Mouse (Mus musculus) heart, adult 2 months (tissue): ENCODE data around the gene Art3. TPM values are rescaled to one million over a fixed set of nuclear protein-coding genes. Genes with fewer than 3 reads are reported as not detected.
A peak's percentile ranks its signal among the peaks of the same experiment; 100 is the strongest.

ENCODE experiments used
- DNase-seq, 2 experiments: peaks; one replicate each; pipeline ENCODE4 v3.0.0; 2021
- H3K27ac ChIP-seq: fragments of 200-600 bp; 2 replicates; pipeline ENCODE4 v1.8.1; 2022
- H3K27me3 ChIP-seq: fragments of 200-500 bp; 2 replicates; pipeline ENCODE4 v1.6.1; 2012; ENCODE audit warnings: mild to moderate bottlenecking, low read length, inconsistent platforms, mixed read lengths; ENCODE audit not compliant: control insufficient read depth, insufficient read depth
- H3K36me3 ChIP-seq: fragments of 200-500 bp; 2 replicates; pipeline ENCODE4 v1.6.1; 2012; ENCODE audit warnings: low read length, inconsistent platforms; ENCODE audit not compliant: control insufficient read depth, insufficient read depth
- H3K4me1 ChIP-seq: fragments of 200-500 bp; 2 replicates; pipeline ENCODE4 v1.6.1; 2011; ENCODE audit warnings: low read length; ENCODE audit not compliant: control insufficient read depth, insufficient read depth
- H3K4me3 ChIP-seq: fragments of 200-600 bp; 2 replicates; pipeline ENCODE4 v1.8.1; 2022
- H3K79me2 ChIP-seq: fragments of 200-500 bp; replicated peaks from 2 replicates; pipeline ENCODE4 v1.6.1; 2012; ENCODE audit warnings: mild to moderate bottlenecking, inconsistent platforms, low read length, moderate library complexity, mixed read lengths; ENCODE audit not compliant: control insufficient read depth, insufficient read depth
- H3K9ac ChIP-seq: fragments of 200-500 bp; 2 replicates; pipeline ENCODE4 v1.6.1; 2012; ENCODE audit warnings: low read depth, mild to moderate bottlenecking, control low read depth, inconsistent platforms, low read length, mixed read lengths
- CTCF ChIP-seq: fragments of 200-600 bp; IDR thresholded peaks from 2 replicates; pipeline ENCODE4 v1.8.1; 2022; ENCODE audit warnings: antibody characterized with exemption, mild to moderate bottlenecking, moderate library complexity
- EP300 ChIP-seq: fragments of 200-500 bp; IDR thresholded peaks from 2 replicates; pipeline ENCODE4 v1.6.1; 2011; ENCODE audit warnings: low read depth, low read length, control low read depth; ENCODE audit not compliant: insufficient read depth
- POLR2A ChIP-seq: fragments of 200-500 bp; IDR thresholded peaks from 2 replicates; pipeline ENCODE4 v1.6.1; 2011; ENCODE audit warnings: mild to moderate bottlenecking, low read depth, low read length, control low read depth; ENCODE audit not compliant: insufficient read depth
- WGBS: fragments of 180-500 bp; shearing (Covaris S2); methylation state at CpG from one replicate; pipeline ENCODE4 v1.1.7; 2018; 5-methylcytosine and 5-hydroxymethylcytosine counted together
- intact Hi-C: fragments of 180-260 bp; cut with DNase I; formaldehyde crosslinking; loops from one replicate; pipeline ENCODE4 v1.15.1; 2025
- polyA plus RNA-seq: library from polyadenylated mRNA; depleted of rRNA; stranded (reverse); fragments of >200 nt; gene quantifications from 2 replicates; pipeline ENCODE4 v1.2.3, GENCODE M21; 2012
- total RNA-seq, 2 experiments: library from RNA; stranded (reverse); gene quantifications; 2 replicates each; pipeline ENCODE4 v1.2.3; 2021

Art3 gene
- total and polyA plus RNA-seq, 3 experiments, result 268 to 797 (median 622) TPM

- H3K79me2 ChIP-seq, result no peaks in the 10 kb centered on the region
- peaks cover 4% of the 10 kb centered on the region for H3K4me1 ChIP-seq
- H3K9ac ChIP-seq, result no peak overlapping the region
- WGBS, result 13% methylated on average over 4 of the region's 4 CpGs
- TF ChIP-seq POLR2A (no peak), EP300 (no peak), CTCF (no peak)
- DNase-seq, result no peak
- H3K36me3 ChIP-seq, result no peaks in the 10 kb centered on the region
- no peaks in the 10 kb centered on the region for H3K27me3 ChIP-seq
- intact Hi-C loops, result no loop called here
- H3K27ac ChIP-seq, result no peak overlapping the region
- H3K4me3 ChIP-seq, result no peak overlapping the region
Observed at GRCm38 (mm10) chr5:92363179-92363578, 31.6 kb downstream of the Art3 start.

DNA sequence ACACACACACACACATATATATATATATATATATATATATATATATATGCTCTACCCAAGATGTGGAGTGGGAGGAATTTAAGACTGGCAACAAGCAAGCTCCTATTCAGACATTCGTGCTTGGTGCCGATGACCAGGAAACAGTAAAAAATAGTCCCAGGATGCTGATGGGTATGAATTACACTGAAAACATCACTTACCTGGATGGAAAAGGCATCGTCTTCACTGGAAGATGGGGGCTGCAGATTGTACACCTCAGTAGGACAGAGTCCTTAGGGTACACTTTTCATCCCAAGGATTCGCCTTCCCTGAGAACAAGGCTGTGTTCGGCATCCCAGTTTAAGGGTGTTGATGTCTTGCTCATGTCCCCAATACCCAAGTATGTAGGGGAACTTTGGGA lies 32.4 kb downstream of the Art3 start:
- H3K4me3 ChIP-seq, result no peak overlapping the region
- peaks cover 4% of the 10 kb centered on the region for H3K4me1 ChIP-seq
- no peak for DNase-seq
- no peak overlapping the region for H3K9ac ChIP-seq
- no peaks in the 10 kb centered on the region for H3K79me2 ChIP-seq
- H3K36me3 ChIP-seq, result no peaks in the 10 kb centered on the region
- 89% methylated on average over 5 of the region's 5 CpGs for whole genome bisulfite sequencing
- no peaks in the 10 kb centered on the region for H3K27me3 ChIP-seq
- intact Hi-C loops, result no loop called here
- H3K27ac ChIP-seq, result no peak overlapping the region
- no peak for TF ChIP-seq CTCF
- TF ChIP-seq EP300, result no peak
- no peak for TF ChIP-seq POLR2A

- no peaks in the 10 kb centered on the region for H3K79me2 ChIP-seq
- H3K4me3 ChIP-seq, result no peak overlapping the region
- intact Hi-C loops, result no loop called here
- WGBS, result 85% methylated on average over 11 of the region's 11 CpGs
- TF ChIP-seq CTCF, result no peak
- TF ChIP-seq POLR2A, result no peak
- no peak for TF ChIP-seq EP300
- peaks cover 4% of the 10 kb centered on the region for H3K4me1 ChIP-seq
- DNase-seq, result no peak
- H3K9ac ChIP-seq, result no peak overlapping the region
- no peaks in the 10 kb centered on the region for H3K27me3 ChIP-seq
- no peaks in the 10 kb centered on the region for H3K36me3 ChIP-seq
- no peak overlapping the region for H3K27ac ChIP-seq
Observed at GRCm38 (mm10) chr5:92365146-92365705, 33.6 kb downstream of the Art3 start.

DNA sequence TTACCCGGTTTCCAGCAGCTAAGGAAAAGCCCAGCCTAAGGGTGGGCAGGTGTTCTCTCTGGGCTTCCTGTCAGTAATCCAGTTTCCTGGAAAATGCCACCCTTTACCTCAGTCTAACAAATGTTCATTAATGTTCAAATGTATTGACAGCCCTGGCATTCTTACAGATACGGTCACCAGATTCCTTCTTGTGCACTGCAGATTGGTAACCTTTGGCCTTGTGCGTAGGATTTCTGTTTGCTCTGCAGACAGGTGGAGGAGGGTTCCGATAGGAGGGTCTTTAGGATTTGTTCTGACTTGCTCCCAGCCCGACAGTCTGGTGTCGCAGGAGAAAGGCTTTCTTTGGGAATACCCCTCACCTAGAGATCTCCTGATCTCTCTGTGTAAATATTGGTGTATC lies 34.9 kb downstream of the Art3 start:
- H3K9ac ChIP-seq, result no peak overlapping the region
- no peaks in the 10 kb centered on the region for H3K36me3 ChIP-seq
- H3K79me2 ChIP-seq, result no peaks in the 10 kb centered on the region
- no peak overlapping the region for H3K4me3 ChIP-seq
- H3K27me3 ChIP-seq, result no peaks in the 10 kb centered on the region
- TF ChIP-seq CTCF, result no peak
- no peak for TF ChIP-seq EP300
- TF ChIP-seq POLR2A, result no peak
- intact Hi-C loops, result no loop called here
- peak in 1 of 2 experiments; percentile 6 for DNase-seq
- H3K4me1 ChIP-seq, result peaks cover 4% of the 10 kb centered on the region
- 80% methylated on average over 6 of the region's 6 CpGs for WGBS
- H3K27ac ChIP-seq, result no peak overlapping the region

GRCm38 (mm10) chr5:92368392-92368791 lies 36.8 kb downstream of the Art3 start:
- no peak for TF ChIP-seq POLR2A
- no peak for TF ChIP-seq CTCF
- TF ChIP-seq EP300, result no peak
- Histone ChIP-seq H3K27ac (peak overlapping the region; percentile 62), H3K9ac (no peak overlapping the region), H3K27me3 (no peaks in the 10 kb centered on the region), H3K36me3 (no peaks in the 10 kb centered on the region), H3K4me1 (peaks cover 6% of the 10 kb centered on the region), H3K4me3 (0 out of 2 replicates have a peak overlapping the region, but pooled peaks have one; percentile 5), H3K79me2 (no peaks in the 10 kb centered on the region)
- 27% methylated on average over 10 of the region's 10 CpGs for WGBS
- peak in 1 of 2 experiments; percentile 49 for DNase-seq
- intact Hi-C loops, result no loop called here

- H3K4me1 ChIP-seq, result peaks cover 6% of the 10 kb centered on the region
- H3K36me3 ChIP-seq, result no peaks in the 10 kb centered on the region; the same call in 1 of the 2 replicates
- H3K27me3 ChIP-seq, result no peaks in the 10 kb centered on the region
- TF ChIP-seq POLR2A (no peak), EP300 (no peak), CTCF (no peak)
- H3K4me3 ChIP-seq, result no peak overlapping the region
- intact Hi-C loops, result no loop called here
- no peaks in the 10 kb centered on the region for H3K79me2 ChIP-seq
- peak overlapping the region; percentile 62 for H3K27ac ChIP-seq
- peak; percentile 54 to 65 for DNase-seq
- no peak overlapping the region for H3K9ac ChIP-seq
- WGBS, result 61% methylated on average over 13 of the region's 13 CpGs
Observed at GRCm38 (mm10) chr5:92369151-92369994, 37.7 kb downstream of the Art3 start.
